Mouse (Mus musculus) stomach, embryonic 16.5 days (tissue): ENCODE data around the gene Wdr18. TPM values are rescaled to one million over a fixed set of nuclear protein-coding genes. Genes with fewer than 3 reads are reported as not detected.
A peak's percentile ranks its signal among the peaks of the same experiment; 100 is the strongest.

Source experiments
- ATAC-seq: fragments of 200-750 bp; cut with Nextera tagmentation; 2 replicates; pipeline ENCODE4 v1.8.0; 2017; ENCODE audit warnings: moderate number of reproducible peaks, moderate TSS enrichment; ENCODE audit not compliant: insufficient read depth, low FRiP score
- H3K27ac ChIP-seq: fragments of 300-500 bp; sonication (generic); 2 replicates; pipeline ENCODE4 v1.5.1; 2014; ENCODE audit warnings: low read length
- H3K27me3 ChIP-seq: fragments of 300-500 bp; sonication (generic); 2 replicates; pipeline ENCODE4 v1.6.1; 2014; ENCODE audit warnings: low read length, control low read depth, mixed read lengths; ENCODE audit not compliant: control insufficient read depth, insufficient read depth
- H3K36me3 ChIP-seq: fragments of 300-500 bp; sonication (generic); 2 replicates; pipeline ENCODE4 v1.6.1; 2014; ENCODE audit warnings: low read length; ENCODE audit not compliant: control insufficient read depth, insufficient read depth
- H3K4me1 ChIP-seq: fragments of 300-500 bp; sonication (generic); 2 replicates; pipeline ENCODE4 v1.6.1; 2014; ENCODE audit warnings: low read length, control low read depth, mixed read lengths; ENCODE audit not compliant: control insufficient read depth, insufficient read depth
- H3K4me2 ChIP-seq: fragments of 300-500 bp; sonication (generic); 2 replicates; pipeline ENCODE4 v1.6.1; 2014; ENCODE audit warnings: low read depth, low read length, mixed read lengths
- H3K4me3 ChIP-seq: fragments of 300-500 bp; sonication (generic); replicated peaks from 2 replicates; pipeline ENCODE4 v1.5.1; 2014; ENCODE audit warnings: mild to moderate bottlenecking, low read length
- H3K9ac ChIP-seq: fragments of 300-500 bp; sonication (generic); 2 replicates; pipeline ENCODE4 v1.6.1; 2014; ENCODE audit warnings: low read length
- H3K9me3 ChIP-seq: fragments of 300-500 bp; sonication (generic); replicated peaks from 2 replicates; pipeline ENCODE4 v1.6.1; 2016; ENCODE audit warnings: low read length, control low read depth; ENCODE audit not compliant: control insufficient read depth
- WGBS: fragments of 180-500 bp; shearing (Covaris S2); extraction: QIAGEN DNeasy Blood & Tissue Kit; methylation state at CpG from one replicate; pipeline ENCODE4 v1.1.7; 2014; 5-methylcytosine and 5-hydroxymethylcytosine counted together
- polyA plus RNA-seq: library from polyadenylated mRNA; unstranded; fragments of >200 nt; fragmentation: Nextera tagmentation; extraction: Ambion mirVana; gene quantifications from 2 replicates; pipeline ENCODE4 v1.2.1, GENCODE M21; 2015

Wdr18 gene
- polyA plus RNA-seq, 1 experiment from 2014 or later = 86.9 TPM

GRCm38 (mm10) chr10:80011740-80012139, 51.8 kb downstream of the Wdr18 start:
- H3K4me2 ChIP-seq = no peak overlapping the region

GRCm38 (mm10) chr10:80013609-80014008, 53.7 kb downstream of the Wdr18 start:
- 44% methylated on average over 25 of the region's 25 CpGs for WGBS

More at GRCm38 (mm10) chr10:80011740-80012139, 51.8 kb downstream of the Wdr18 start:
- peaks cover 17% of the 10 kb centered on the region for H3K36me3 ChIP-seq
- H3K27ac ChIP-seq = no peak overlapping the region
- WGBS = 85% methylated on average over 6 of the region's 6 CpGs
- H3K9me3 ChIP-seq = peaks cover 15% of the 10 kb centered on the region
- H3K9ac ChIP-seq = no peak overlapping the region
- no peaks in the 10 kb centered on the region for H3K4me1 ChIP-seq
- ATAC-seq = no peak
- H3K4me3 ChIP-seq = no peak overlapping the region
- H3K27me3 ChIP-seq = peaks cover 20% of the 10 kb centered on the region

GRCm38 (mm10) chr10:80014484-80015290, 54.7 kb downstream of the Wdr18 start:
- WGBS = 29% methylated on average over 28 of the region's 28 CpGs
- Histone ChIP-seq H3K4me2 (no peak overlapping the region), H3K4me1 (peaks cover 15% of the 10 kb centered on the region), H3K27me3 (peaks cover 20% of the 10 kb centered on the region), H3K36me3 (peaks cover 15% of the 10 kb centered on the region), H3K9ac (no peak overlapping the region), H3K4me3 (no peak overlapping the region), H3K9me3 (peaks cover 15% of the 10 kb centered on the region), H3K27ac (no peak overlapping the region)
- ATAC-seq = no peak

More at GRCm38 (mm10) chr10:80013609-80014008, 53.7 kb downstream of the Wdr18 start:
- Histone ChIP-seq H3K27ac (no peak overlapping the region), H3K27me3 (peaks cover 20% of the 10 kb centered on the region), H3K9me3 (peaks cover 15% of the 10 kb centered on the region), H3K36me3 (peaks cover 17% of the 10 kb centered on the region), H3K4me3 (no peak overlapping the region), H3K4me1 (peaks cover 5% of the 10 kb centered on the region), H3K9ac (no peak overlapping the region), H3K4me2 (no peak overlapping the region)
- ATAC-seq = no peak

- H3K27ac ChIP-seq = no peak overlapping the region
- H3K4me2 ChIP-seq = no peak overlapping the region
- no peak overlapping the region for H3K9ac ChIP-seq
- peaks cover 7% of the 10 kb centered on the region; the same call in 1 of the 2 replicates for H3K36me3 ChIP-seq
- peaks cover 10% of the 10 kb centered on the region for H3K9me3 ChIP-seq
- H3K4me3 ChIP-seq = no peak overlapping the region
- H3K4me1 ChIP-seq = peaks cover 17% of the 10 kb centered on the region
- WGBS = 72% methylated on average over 10 of the region's 10 CpGs
- peaks cover 20% of the 10 kb centered on the region for H3K27me3 ChIP-seq
- ATAC-seq = no peak
Observed at GRCm38 (mm10) chr10:80015583-80015982, 55.6 kb downstream of the Wdr18 start.

- H3K9ac ChIP-seq = peak within 1 kb of the TSS; percentile 21; the same call in 1 of the 2 replicates
- H3K27me3 ChIP-seq = peaks cover 20% of the 10 kb centered on the region
- no peaks in the 10 kb centered on the region for H3K36me3 ChIP-seq
- peak within 1 kb of the TSS; percentile 27 for H3K4me3 ChIP-seq
- no peak within 1 kb of the TSS; the same call in 1 of the 2 replicates for H3K27ac ChIP-seq
- H3K4me2 ChIP-seq = no peak within 1 kb of the TSS
- 70% methylated on average over 11 of the region's 11 CpGs for WGBS
- no peak for ATAC-seq
- H3K4me1 ChIP-seq = peaks cover 17% of the 10 kb centered on the region
- 0 out of 2 replicates have a peak, but pooled peaks cover 4% of the 10 kb centered on the region for H3K9me3 ChIP-seq
Observed at GRCm38 (mm10) chr10:80016511-80016910, 56.6 kb downstream of the Wdr18 start, which contains the start of gene Arhgap45. TSS of gene Arhgap45 (plus strand) at chr10:80016653.

GRCm38 (mm10) chr10:80016931-80017330, 57.0 kb downstream of the Wdr18 start:
- WGBS = 82% methylated on average over 10 of the region's 10 CpGs
- no peak for ATAC-seq
- no peak overlapping the region for H3K4me2 ChIP-seq
- no peaks in the 10 kb centered on the region for H3K9me3 ChIP-seq
- H3K4me1 ChIP-seq = peaks cover 17% of the 10 kb centered on the region
- peaks cover 20% of the 10 kb centered on the region for H3K27me3 ChIP-seq
- H3K27ac ChIP-seq = no peak overlapping the region; the same call in 1 of the 2 replicates
- peak overlapping the region; percentile 27 for H3K4me3 ChIP-seq
- no peaks in the 10 kb centered on the region for H3K36me3 ChIP-seq
- H3K9ac ChIP-seq = peak overlapping the region; percentile 21; the same call in 1 of the 2 replicates

- H3K4me1 ChIP-seq = peaks cover 17% of the 10 kb centered on the region
- H3K27me3 ChIP-seq = peaks cover 16% of the 10 kb centered on the region
- H3K9ac ChIP-seq = no peak overlapping the region
- 54% methylated on average over 3 of the region's 3 CpGs for WGBS
- no peak for ATAC-seq
- peak overlapping the region; percentile 27; the same call in 1 of the 2 replicates for H3K4me3 ChIP-seq
- H3K4me2 ChIP-seq = no peak overlapping the region
- no peaks in the 10 kb centered on the region for H3K36me3 ChIP-seq
- no peaks in the 10 kb centered on the region for H3K9me3 ChIP-seq
- no peak overlapping the region for H3K27ac ChIP-seq
Observed at GRCm38 (mm10) chr10:80017361-80017760, 57.4 kb downstream of the Wdr18 start.

- H3K4me1 ChIP-seq = peaks cover 17% of the 10 kb centered on the region
Observed at GRCm38 (mm10) chr10:80017771-80018170, 57.8 kb downstream of the Wdr18 start.

GRCm38 (mm10) chr10:80018739-80019297, 58.9 kb downstream of the Wdr18 start:
- Histone ChIP-seq H3K27ac (peak overlapping the region; percentile 60), H3K9me3 (no peaks in the 10 kb centered on the region), H3K9ac (peak overlapping the region; percentile 65), H3K27me3 (peaks cover 7% of the 10 kb centered on the region), H3K36me3 (no peaks in the 10 kb centered on the region), H3K4me1 (peaks cover 20% of the 10 kb centered on the region), H3K4me3 (peak overlapping the region; percentile 36; the same call in 1 of the 2 replicates), H3K4me2 (peak overlapping the region; percentile 48)
- 6% methylated on average over 15 of the region's 15 CpGs for WGBS
- peak; percentile 64; the same call in 1 of the 2 replicates for ATAC-seq

More at GRCm38 (mm10) chr10:80017771-80018170, 57.8 kb downstream of the Wdr18 start:
- no peak for ATAC-seq
- peak overlapping the region; percentile 13; the same call in 1 of the 2 replicates for H3K27ac ChIP-seq
- no peak overlapping the region for H3K9ac ChIP-seq
- no peaks in the 10 kb centered on the region for H3K36me3 ChIP-seq
- 0 out of 2 replicates have a peak overlapping the region, but pooled peaks have one; percentile 15 for H3K4me2 ChIP-seq
- WGBS = 78% methylated on average over 14 of the region's 14 CpGs
- no peaks in the 10 kb centered on the region for H3K9me3 ChIP-seq
- H3K27me3 ChIP-seq = peaks cover 15% of the 10 kb centered on the region
- H3K4me3 ChIP-seq = no peak overlapping the region; the same call in 1 of the 2 replicates
